9 mouse cellular contexts compared by ENCODE assay signal in genomic region chr9:48538688-48539087, GRCm38 (mm10). TPM values are rescaled to one million over a fixed set of nuclear protein-coding genes. Genes with fewer than 3 reads are reported as not detected.
DNase-seq lines count a peak whose midpoint lies in the region; ATAC-seq and TF ChIP-seq lines count a peak whose summit lies in the region.
"Had no signal": no experiment of that assay in that cellular context is flagged by ENCODE, and none has a peak within 500 bp of the region (broad histone marks: within the 10 kb centered on the region; RNA-seq: fewer than 3 reads in every experiment).

No protein-coding gene starts in this region.

- H3K79me2 ChIP-seq in heart, adult 2 months (replicated peaks; ENCODE audit: control insufficient read depth, insufficient read depth, low read length): no peaks in the 10 kb centered on the region

- H3K9ac ChIP-seq in heart, embryonic 12.5 days: no peak overlapping the region
- H3K9ac ChIP-seq in heart, adult 2 months (ENCODE audit: low read depth, low read length): no peak overlapping the region
- peak overlapping the region; percentile 12 for H3K9ac ChIP-seq in hindbrain, embryonic 16.5 days (ENCODE audit: low read depth, low read length)
- H3K9ac ChIP-seq in midbrain, embryonic 14.5 days (replicated peaks; ENCODE audit: low read length): no peak overlapping the region

- TF ChIP-seq CTCF in heart, adult 2 months (IDR thresholded peaks at IDR 0.05): no peak

- 13% methylated on average over 12 of the region's 12 CpGs for WGBS in heart, embryonic 12.5 days
- 26% methylated on average over 12 of the region's 12 CpGs for WGBS in heart, adult 2 months
- 8% methylated on average over 12 of the region's 12 CpGs for WGBS in hindbrain, embryonic 16.5 days
- 12% methylated on average over 12 of the region's 12 CpGs for WGBS in midbrain, embryonic 14.5 days

- H3K36me3 ChIP-seq in heart, embryonic 12.5 days: no peaks in the 10 kb centered on the region
- no peaks in the 10 kb centered on the region for H3K36me3 ChIP-seq in heart, adult 2 months (ENCODE audit: control insufficient read depth, insufficient read depth, low read length)
- H3K36me3 ChIP-seq in hindbrain, embryonic 16.5 days (ENCODE audit: control insufficient read depth, insufficient read depth, low read length): no peaks in the 10 kb centered on the region
- H3K36me3 ChIP-seq in midbrain, embryonic 14.5 days (ENCODE audit: control insufficient read depth, insufficient read depth, low read length): no peaks in the 10 kb centered on the region

- no peak for ATAC-seq in heart, embryonic 12.5 days (ENCODE audit: insufficient number of reproducible peaks, low FRiP score)
- 0 out of 2 replicates have a peak, but pooled peaks have one; percentile 17 for ATAC-seq in hindbrain, embryonic 16.5 days
- ATAC-seq in midbrain, embryonic 14.5 days (ENCODE audit: low FRiP score, low TSS enrichment): no peak

- H3K27me3 ChIP-seq in heart, embryonic 12.5 days (replicated peaks): peaks cover 9% of the 10 kb centered on the region; the same call in 1 of the 2 replicates
- H3K27me3 ChIP-seq in heart, adult 2 months (ENCODE audit: control insufficient read depth, insufficient read depth, low read length): no peaks in the 10 kb centered on the region
- no peaks in the 10 kb centered on the region for H3K27me3 ChIP-seq in hindbrain, embryonic 16.5 days (replicated peaks; ENCODE audit: control insufficient read depth, insufficient read depth, low read length)
- H3K27me3 ChIP-seq in midbrain, embryonic 14.5 days (ENCODE audit: control insufficient read depth, insufficient read depth, low read length): no peaks in the 10 kb centered on the region

- H3K4me3 ChIP-seq in heart, embryonic 12.5 days: peak overlapping the region; percentile 31
- no peak overlapping the region for H3K4me3 ChIP-seq in heart, adult 2 months
- peak overlapping the region; percentile 30 for H3K4me3 ChIP-seq in hindbrain, embryonic 16.5 days (ENCODE audit: low read length)
- peak overlapping the region; percentile 16 for H3K4me3 ChIP-seq in midbrain, embryonic 14.5 days (replicated peaks; ENCODE audit: low read depth, low read length)

- TF ChIP-seq EP300 in heart, adult 2 months (IDR thresholded peaks at IDR 0.05; ENCODE audit: insufficient read depth, low read depth, low read length): no peak

- no peaks in the 10 kb centered on the region for H3K4me1 ChIP-seq in heart, embryonic 12.5 days (replicated peaks)
- no peaks in the 10 kb centered on the region for H3K4me1 ChIP-seq in heart, adult 2 months (ENCODE audit: control insufficient read depth, insufficient read depth, low read length)
- peaks cover 10% of the 10 kb centered on the region for H3K4me1 ChIP-seq in hindbrain, embryonic 16.5 days (ENCODE audit: control insufficient read depth, insufficient read depth, low read depth, low read length)
- H3K4me1 ChIP-seq in midbrain, embryonic 14.5 days (ENCODE audit: control insufficient read depth, insufficient read depth, low read length): peaks cover 8% of the 10 kb centered on the region; the same call in 1 of the 2 replicates

- H3K9me3 ChIP-seq in heart, embryonic 12.5 days (replicated peaks): peaks cover 11% of the 10 kb centered on the region; the same call in 1 of the 2 replicates
- H3K9me3 ChIP-seq in hindbrain, embryonic 16.5 days (ENCODE audit: control insufficient read depth, low read length): peaks cover 2% of the 10 kb centered on the region; the same call in 1 of the 2 replicates
- peaks cover 6% of the 10 kb centered on the region for H3K9me3 ChIP-seq in midbrain, embryonic 14.5 days (ENCODE audit: control insufficient read depth, low read length)

- DNase-seq in heart, adult 2 months: no peak
- DNase-seq in thymus, postnatal 14 days: peak; percentile 13
- no peak for DNase-seq in thymus, adult 18-20 months
- peak; percentile 67 for DNase-seq in midbrain, embryonic 14.5 days
- DNase-seq in urinary bladder, postnatal 25 days (ENCODE audit: low spot score): no peak
- DNase-seq in spleen, postnatal 14 days (ENCODE audit: low spot score in 2 of 2): no peak

- H3K4me2 ChIP-seq in heart, embryonic 12.5 days: peak overlapping the region; percentile 59
- H3K4me2 ChIP-seq in hindbrain, embryonic 16.5 days (ENCODE audit: low read length): peak overlapping the region; percentile 51
- peak overlapping the region; percentile 55 for H3K4me2 ChIP-seq in midbrain, embryonic 14.5 days (ENCODE audit: low read length)

- TF ChIP-seq POLR2A in heart, adult 2 months (IDR thresholded peaks at IDR 0.05; ENCODE audit: insufficient read depth, low read depth, low read length): no peak

- intact Hi-C loops in heart, adult 2 months (cut with DNase I): no loop called here

- no peak overlapping the region for H3K27ac ChIP-seq in heart, embryonic 12.5 days (ENCODE audit: poor library complexity, severe bottlenecking)
- H3K27ac ChIP-seq in heart, adult 2 months: no peak overlapping the region
- H3K27ac ChIP-seq in hindbrain, embryonic 16.5 days (ENCODE audit: low read depth, low read length): no peak overlapping the region
- 0 out of 2 replicates have a peak overlapping the region, but pooled peaks have one; percentile 17 for H3K27ac ChIP-seq in midbrain, embryonic 14.5 days (replicated peaks; ENCODE audit: low read depth, low read length)
- H3K27ac ChIP-seq: macrophage had no signal

RNA-seq across cellular contexts. Expression of gene Gm5617, which starts 43.4 kb away (rescaled TPM):
- 33.4 and 33.8 TPM in 2 replicates for polyA plus RNA-seq in heart, embryonic 12.5 days (2016; fragmentation: Nextera tagmentation; extraction: Ambion mirVana)
- 10 to 100 TPM; 34.4 to 39.1 TPM for total RNA-seq in heart, adult 2 months (2021)
- 31.2 and 62.1 TPM in 2 replicates for polyA plus RNA-seq in heart, adult 2 months (2012; rRNA removed)
- 20.2 TPM in 2 replicates for polyA plus RNA-seq in hindbrain, embryonic 16.5 days (2015; fragmentation: Nextera tagmentation; extraction: Ambion mirVana)
- polyA plus RNA-seq in midbrain, embryonic 14.5 days (2014; fragmentation: Nextera tagmentation; extraction: Ambion mirVana): 28.4 and 28.5 TPM in 2 replicates

RNA-seq across cellular contexts. Expression of gene Rbm7, which starts 43.6 kb away (rescaled TPM):
- polyA plus RNA-seq in heart, embryonic 12.5 days (2016; fragmentation: Nextera tagmentation; extraction: Ambion mirVana): 86.0 and 91.2 TPM in 2 replicates
- 10 to 100 TPM; 20.6 to 21.3 TPM for total RNA-seq in heart, adult 2 months (2021)
- 10.6 and 21.6 TPM in 2 replicates for polyA plus RNA-seq in heart, adult 2 months (2012; rRNA removed)
- 72.0 and 73.1 TPM in 2 replicates for polyA plus RNA-seq in hindbrain, embryonic 16.5 days (2015; fragmentation: Nextera tagmentation; extraction: Ambion mirVana)
- polyA plus RNA-seq in midbrain, embryonic 14.5 days (2014; fragmentation: Nextera tagmentation; extraction: Ambion mirVana): 75.9 and 90.7 TPM in 2 replicates

RNA-seq across cellular contexts. Expression of gene Rexo2, which starts 58.3 kb away (rescaled TPM):
- polyA plus RNA-seq in heart, embryonic 12.5 days (2016; fragmentation: Nextera tagmentation; extraction: Ambion mirVana): 96.4 and 102 TPM in 2 replicates
- total RNA-seq in heart, adult 2 months (2021): 10 to 100 TPM; 58.5 to 68.0 TPM
- 53.2 and 79.0 TPM in 2 replicates for polyA plus RNA-seq in heart, adult 2 months (2012; rRNA removed)
- polyA plus RNA-seq in hindbrain, embryonic 16.5 days (2015; fragmentation: Nextera tagmentation; extraction: Ambion mirVana): 116 and 122 TPM in 2 replicates
- polyA plus RNA-seq in midbrain, embryonic 14.5 days (2014; fragmentation: Nextera tagmentation; extraction: Ambion mirVana): 70.9 and 76.0 TPM in 2 replicates

Comparison
In these comparisons a context has a peak if more than half of its experiments do, and no peak if none do; other contexts are left out.
1. DNase-seq: peak in thymus, postnatal 14 days (single experiment) and midbrain, embryonic 14.5 days (single experiment); none in heart, adult 2 months (0 of 2), thymus, adult 18-20 months (0 of 2), urinary bladder, postnatal 25 days (single experiment) and spleen, postnatal 14 days (0 of 2).
2. Peak in every context shown above with its lines, with median percentiles within 50 percentile points of each other: H3K4me2 ChIP-seq.